Mouse (Mus musculus): ENCODE measurements at regions not wholly inside any gene's neighbourhood (a gene's known extent, or its start where the extent isn't known, plus 50 kb on each side); places are given as distances from the start of the nearest gene placed in this dataset.
A peak's percentile ranks its signal among the peaks of the same experiment; 100 is the strongest.

DNA sequence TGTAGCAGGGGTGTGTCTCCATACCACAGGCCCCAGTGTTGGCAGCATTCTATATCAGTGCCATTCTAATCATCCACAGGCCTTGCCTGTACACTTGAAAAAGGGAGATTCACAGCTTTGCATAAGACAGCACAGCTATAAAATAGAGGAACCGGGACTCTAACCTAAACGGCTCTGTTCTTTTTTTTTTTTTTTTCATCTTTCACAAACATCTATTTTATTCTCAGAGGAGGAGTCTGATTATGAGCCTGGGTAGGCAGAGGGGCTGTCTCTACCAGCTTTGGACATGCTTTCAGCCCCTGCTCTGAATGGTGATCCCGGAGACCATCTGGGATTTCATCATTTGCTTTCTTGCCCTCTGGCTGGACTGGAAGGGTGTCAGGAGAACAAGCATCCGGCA, 195.6 kb upstream of the Clint1 start:
- Histone ChIP-seq H3K4me3 (ENCODE audit: insufficient read depth in 1 of 2, low read depth in 1 of 2, low read length in 2 of 2, poor library complexity in 1 of 2, severe bottlenecking in 1 of 2) (no peak overlapping the region), H3K4me1 (ENCODE audit: control insufficient read depth in 2 of 2, insufficient read depth in 2 of 2, low read length in 2 of 2, poor library complexity in 1 of 2) (no peaks in the 10 kb centered on the region), H3K9me3 (ENCODE audit: control insufficient read depth, insufficient read depth, low read depth, low read length) (no peaks in the 10 kb centered on the region), H3K27ac (ENCODE audit: insufficient read depth, low read depth, low read length, poor library complexity, severe bottlenecking) (no peak overlapping the region), H3K9ac (ENCODE audit: insufficient read depth, low read depth, low read length, poor library complexity, severe bottlenecking) (no peak overlapping the region), H3K36me3 (ENCODE audit: control insufficient read depth, insufficient read depth, low read length, poor library complexity, severe bottlenecking) (no peaks in the 10 kb centered on the region)
- TF ChIP-seq ZNF384 (IDR thresholded peaks at IDR 0.05; ENCODE audit: low read depth, low read length): no peak
- no peak for TF ChIP-seq CHD2 (IDR thresholded peaks at IDR 0.05; ENCODE audit: low read depth, low read length)
- no peak for TF ChIP-seq ZC3H11A (IDR thresholded peaks at IDR 0.05; ENCODE audit: borderline replicate concordance, low read depth, low read length)
- no peak for DNase-seq (ENCODE audit: low read depth, low spot score)
- in situ Hi-C loops (cut with MboI; ENCODE audit: low sequenced_read_pairs in 2 of 2, unreplicated experiment in 2 of 2): no loop called here

- Histone ChIP-seq H3K27ac (ENCODE audit: insufficient read depth, low read depth, low read length, poor library complexity, severe bottlenecking) (no peak overlapping the region), H3K4me3 (ENCODE audit: insufficient read depth in 1 of 2, low read depth in 1 of 2, low read length in 2 of 2, poor library complexity in 1 of 2, severe bottlenecking in 1 of 2) (no peak overlapping the region), H3K9ac (ENCODE audit: insufficient read depth, low read depth, low read length, poor library complexity, severe bottlenecking) (no peak overlapping the region), H3K36me3 (ENCODE audit: control insufficient read depth, insufficient read depth, low read length, poor library complexity, severe bottlenecking) (no peaks in the 10 kb centered on the region), H3K4me1 (ENCODE audit: control insufficient read depth in 2 of 2, insufficient read depth in 2 of 2, low read length in 2 of 2, poor library complexity in 1 of 2) (no peaks in the 10 kb centered on the region), H3K9me3 (ENCODE audit: control insufficient read depth, insufficient read depth, low read depth, low read length) (no peaks in the 10 kb centered on the region)
- in situ Hi-C loops (cut with MboI; ENCODE audit: low sequenced_read_pairs in 2 of 2, unreplicated experiment in 2 of 2): no loop called here
- no peak for TF ChIP-seq MAFK (IDR thresholded peaks at IDR 0.05; ENCODE audit: insufficient read depth, low read depth, low read length)
- no peak for TF ChIP-seq HCFC1 (IDR thresholded peaks at IDR 0.05; ENCODE audit: borderline replicate concordance, insufficient read depth, low read length)
- TF ChIP-seq ZNF384 (IDR thresholded peaks at IDR 0.05; ENCODE audit: low read depth, low read length): no peak
- TF ChIP-seq ZC3H11A (IDR thresholded peaks at IDR 0.05; ENCODE audit: borderline replicate concordance, low read depth, low read length): no peak
- TF ChIP-seq CHD2 (IDR thresholded peaks at IDR 0.05; ENCODE audit: low read depth, low read length): no peak
- DNase-seq (ENCODE audit: low read depth, low spot score): no peak
Observed at GRCm38 (mm10) chr11:45670156-45670830, 181.6 kb upstream of the Clint1 start.

DNA sequence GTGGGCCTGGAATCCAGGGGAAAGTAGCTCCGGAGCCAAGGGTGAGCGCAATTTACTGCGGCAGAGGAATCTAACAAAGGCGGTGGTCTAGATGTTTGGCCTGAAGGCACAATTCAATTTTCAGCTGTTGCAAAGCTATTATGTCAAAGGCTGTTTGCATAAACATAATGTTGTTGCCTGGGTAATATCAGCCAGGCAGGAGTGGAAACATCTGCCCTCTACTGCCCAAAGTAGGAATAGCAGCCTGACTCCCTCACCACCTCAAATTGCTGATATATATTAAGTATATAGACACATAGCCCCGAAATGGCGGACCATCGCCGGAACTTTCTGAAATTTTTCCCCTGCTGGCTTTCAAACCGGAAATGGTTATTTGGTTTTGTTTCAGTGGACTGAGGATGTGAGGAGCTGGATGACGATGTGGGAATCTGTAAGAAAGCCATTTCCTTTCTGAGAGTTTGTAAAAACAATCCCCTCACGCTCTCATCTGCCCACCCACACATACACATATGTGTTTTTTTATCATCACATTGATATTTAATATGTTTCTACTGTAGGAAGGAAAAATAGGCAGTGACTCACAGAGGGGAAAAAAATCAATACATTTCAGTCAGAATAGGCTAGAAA, 173.1 kb upstream of the Clint1 start:
- no peaks in the 10 kb centered on the region for H3K4me1 ChIP-seq (ENCODE audit: control insufficient read depth in 2 of 2, insufficient read depth in 2 of 2, low read length in 2 of 2, poor library complexity in 1 of 2)
- DNase-seq (ENCODE audit: low read depth, low spot score): peak; percentile 38
- no peak for TF ChIP-seq ZC3H11A (IDR thresholded peaks at IDR 0.05; ENCODE audit: borderline replicate concordance, low read depth, low read length)
- TF ChIP-seq ZNF384 (IDR thresholded peaks at IDR 0.05; ENCODE audit: low read depth, low read length): no peak
- TF ChIP-seq MAFK (IDR thresholded peaks at IDR 0.05; ENCODE audit: insufficient read depth, low read depth, low read length): no peak
- no peak for TF ChIP-seq HCFC1 (IDR thresholded peaks at IDR 0.05; ENCODE audit: borderline replicate concordance, insufficient read depth, low read length)
- no peak for TF ChIP-seq CHD2 (IDR thresholded peaks at IDR 0.05; ENCODE audit: low read depth, low read length)
- no peak overlapping the region for H3K27ac ChIP-seq (ENCODE audit: insufficient read depth, low read depth, low read length, poor library complexity, severe bottlenecking)
- H3K4me3 ChIP-seq (ENCODE audit: insufficient read depth in 1 of 2, low read depth in 1 of 2, low read length in 2 of 2, poor library complexity in 1 of 2, severe bottlenecking in 1 of 2): no peak overlapping the region
- no peaks in the 10 kb centered on the region for H3K9me3 ChIP-seq (ENCODE audit: control insufficient read depth, insufficient read depth, low read depth, low read length)
- H3K9ac ChIP-seq (ENCODE audit: insufficient read depth, low read depth, low read length, poor library complexity, severe bottlenecking): no peak overlapping the region
- in situ Hi-C loops (cut with MboI; ENCODE audit: low sequenced_read_pairs in 2 of 2, unreplicated experiment in 2 of 2): no loop called here
- no peaks in the 10 kb centered on the region for H3K36me3 ChIP-seq (ENCODE audit: control insufficient read depth, insufficient read depth, low read length, poor library complexity, severe bottlenecking)

- H3K36me3 ChIP-seq (ENCODE audit: control insufficient read depth, insufficient read depth, low read length, poor library complexity, severe bottlenecking): no peaks in the 10 kb centered on the region
- no peak for DNase-seq (ENCODE audit: low read depth, low spot score)
- H3K4me1 ChIP-seq (ENCODE audit: control insufficient read depth in 2 of 2, insufficient read depth in 2 of 2, low read length in 2 of 2, poor library complexity in 1 of 2): no peaks in the 10 kb centered on the region
- no peak overlapping the region for H3K4me3 ChIP-seq (ENCODE audit: insufficient read depth in 1 of 2, low read depth in 1 of 2, low read length in 2 of 2, poor library complexity in 1 of 2, severe bottlenecking in 1 of 2)
- TF ChIP-seq HCFC1 (IDR thresholded peaks at IDR 0.05; ENCODE audit: borderline replicate concordance, insufficient read depth, low read length) (no peak), ZC3H11A (IDR thresholded peaks at IDR 0.05; ENCODE audit: borderline replicate concordance, low read depth, low read length) (no peak), ZNF384 (IDR thresholded peaks at IDR 0.05; ENCODE audit: low read depth, low read length) (no peak), MAFK (IDR thresholded peaks at IDR 0.05; ENCODE audit: insufficient read depth, low read depth, low read length) (no peak), CHD2 (IDR thresholded peaks at IDR 0.05; ENCODE audit: low read depth, low read length) (no peak)
- H3K9me3 ChIP-seq (ENCODE audit: control insufficient read depth, insufficient read depth, low read depth, low read length): no peaks in the 10 kb centered on the region
- H3K27ac ChIP-seq (ENCODE audit: insufficient read depth, low read depth, low read length, poor library complexity, severe bottlenecking): no peak overlapping the region
- H3K9ac ChIP-seq (ENCODE audit: insufficient read depth, low read depth, low read length, poor library complexity, severe bottlenecking): no peak overlapping the region
- in situ Hi-C loops (cut with MboI; ENCODE audit: low sequenced_read_pairs in 2 of 2, unreplicated experiment in 2 of 2): no loop called here
Observed at GRCm38 (mm10) chr11:45679293-45679673, 172.6 kb upstream of the Clint1 start.
